Mouse (Mus musculus) CH12.LX (cell line): ENCODE measurements around the gene Slc15a2. TPM values are rescaled to one million over a fixed set of nuclear protein-coding genes. Genes with fewer than 3 reads are reported as not detected.
A peak's percentile ranks its signal among the peaks of the same experiment; 100 is the strongest.

Experiments
- DNase-seq: peaks from one replicate; pipeline ENCODE4 v3.0.0-alpha.2; 2013; ENCODE audit errors: extremely low read depth
- H3K27ac ChIP-seq: 2 replicates; pipeline ENCODE4 v1.5.1; 2012; ENCODE audit warnings: low read depth, mild to moderate bottlenecking, control low read depth, moderate library complexity; ENCODE audit not compliant: insufficient read depth
- H3K27me3 ChIP-seq: replicated peaks from 2 replicates; pipeline ENCODE3; 2012; ENCODE audit warnings: inconsistent platforms
- H3K36me3 ChIP-seq, 2 experiments: replicated peaks in 1 of 2; 2 replicates each; pipeline versions ENCODE3 to v1.6.1; 2012; ENCODE audit warnings: inconsistent platforms in 1 of 2, low read length in 1 of 2, mild to moderate bottlenecking in 1 of 2, mixed read lengths in 1 of 2, moderate library complexity in 1 of 2; ENCODE audit not compliant: control insufficient read depth in 1 of 2, insufficient read depth in 1 of 2
- H3K4me1 ChIP-seq, 2 experiments: 2 replicates each; pipeline ENCODE4 v1.6.1; 2012; ENCODE audit warnings: inconsistent platforms in 1 of 2, moderate library complexity in 1 of 2; ENCODE audit not compliant: insufficient read depth in 2 of 2, control insufficient read depth in 1 of 2
- H3K4me2 ChIP-seq: 2 replicates; pipeline ENCODE4 v1.6.1; 2012; ENCODE audit warnings: low read depth, mild to moderate bottlenecking, control low read depth; ENCODE audit not compliant: poor library complexity, insufficient read depth, severe bottlenecking
- H3K4me3 ChIP-seq, 3 experiments: fragments of 150-350 bp in 1 of 3; sonication (generic) in 1 of 3; replicated peaks in 1 of 3; 2 replicates each; pipeline versions ENCODE3 to v1.5.1; 2011 to 2012; ENCODE audit warnings: low read depth in 2 of 3, low read length in 2 of 3, mild to moderate bottlenecking in 2 of 3, moderate library complexity in 2 of 3, control low read depth in 1 of 3, improper control_type of control experiment in 1 of 3, inconsistent platforms in 1 of 3, mixed read lengths in 1 of 3; ENCODE audit not compliant: poor library complexity in 1 of 3
- H3K79me2 ChIP-seq: replicated peaks from 2 replicates; pipeline ENCODE4 v1.6.1; 2012; ENCODE audit warnings: mild to moderate bottlenecking, moderate library complexity; ENCODE audit not compliant: control insufficient read depth, poor library complexity, insufficient read depth, severe bottlenecking; ENCODE audit errors: extremely low read depth
- H3K9ac ChIP-seq: 2 replicates; pipeline ENCODE4 v1.6.1; 2012; ENCODE audit warnings: low read depth, mild to moderate bottlenecking, control low read depth, moderate library complexity; ENCODE audit not compliant: insufficient read depth
- H3K9me3 ChIP-seq: replicated peaks from 2 replicates; pipeline ENCODE3; 2012; ENCODE audit warnings: low read length, inconsistent platforms, mixed read lengths
- BHLHE40 ChIP-seq: IDR thresholded peaks from 2 replicates; pipeline ENCODE4 v1.6.1; 2011; ENCODE audit warnings: mild to moderate bottlenecking, low read depth, low read length, improper control_type of control experiment
- CHD2 ChIP-seq: IDR thresholded peaks from 2 replicates; pipeline ENCODE4 v1.6.1; 2011; ENCODE audit warnings: low read length, improper control_type of control experiment
- CTCF ChIP-seq, 2 experiments: IDR thresholded peaks in 1 of 2; conservative IDR thresholded peaks in 1 of 2; 2 replicates each; pipeline ENCODE4 v1.5.1; 2011 to 2012; ENCODE audit warnings: low read depth in 2 of 2, low read length in 2 of 2, improper control_type of control experiment in 1 of 2, inconsistent platforms in 1 of 2, mild to moderate bottlenecking in 1 of 2, moderate library complexity in 1 of 2
- E2F4 ChIP-seq: IDR thresholded peaks from 2 replicates; pipeline ENCODE4 v1.6.1; 2011; ENCODE audit warnings: low read depth, low read length, improper control_type of control experiment; ENCODE audit not compliant: insufficient replicate concordance
- EP300 ChIP-seq: IDR thresholded peaks from 2 replicates; pipeline ENCODE4 v1.6.1; 2011; ENCODE audit warnings: low read length, improper control_type of control experiment
- ETS1 ChIP-seq: conservative IDR thresholded peaks from 2 replicates; pipeline ENCODE4 v1.6.1; 2012; ENCODE audit warnings: low read depth, mild to moderate bottlenecking, inconsistent platforms, low read length, improper control_type of control experiment, moderate library complexity
- HCFC1 ChIP-seq: IDR thresholded peaks from 2 replicates; pipeline ENCODE4 v1.6.1; 2012; ENCODE audit warnings: low read depth, mild to moderate bottlenecking, inconsistent platforms, low read length, improper control_type of control experiment
- IRF4 ChIP-seq: IDR thresholded peaks from 2 replicates; pipeline ENCODE4 v1.6.1; 2014; ENCODE audit warnings: low read depth, mild to moderate bottlenecking, inconsistent platforms, low read length, improper control_type of control experiment
- JUN ChIP-seq: IDR thresholded peaks from 2 replicates; pipeline ENCODE4 v1.6.1; 2011; ENCODE audit warnings: low read depth, mild to moderate bottlenecking, low read length, improper control_type of control experiment, moderate library complexity; ENCODE audit not compliant: insufficient read depth
- JUND ChIP-seq: conservative IDR thresholded peaks from 2 replicates; pipeline ENCODE4 v1.6.1; 2011; ENCODE audit warnings: low read depth, low read length, improper control_type of control experiment
- KAT2A ChIP-seq: IDR thresholded peaks from 2 replicates; pipeline ENCODE4 v1.6.1; 2012; ENCODE audit warnings: low read length, improper control_type of control experiment, inconsistent platforms; ENCODE audit not compliant: insufficient replicate concordance
- MAFK ChIP-seq: IDR thresholded peaks from 2 replicates; pipeline ENCODE4 v1.6.1; 2011; ENCODE audit warnings: low read length, improper control_type of control experiment; ENCODE audit not compliant: insufficient replicate concordance
- MAZ ChIP-seq: IDR thresholded peaks from 2 replicates; pipeline ENCODE4 v1.6.1; 2012; ENCODE audit warnings: low read depth, mild to moderate bottlenecking, inconsistent platforms, low read length, improper control_type of control experiment, moderate library complexity
- MEF2A ChIP-seq: IDR thresholded peaks from 2 replicates; pipeline ENCODE4 v1.6.1; 2014; ENCODE audit warnings: low read depth, mild to moderate bottlenecking, inconsistent platforms, low read length, improper control_type of control experiment, borderline replicate concordance
- POLR2A ChIP-seq: IDR thresholded peaks from 2 replicates; pipeline ENCODE4 v1.6.1; 2011; ENCODE audit warnings: low read depth, mild to moderate bottlenecking, improper control_type of control experiment, low read length
- POLR2AphosphoS2 ChIP-seq: IDR thresholded peaks from 2 replicates; pipeline ENCODE4 v1.6.1; 2011; ENCODE audit warnings: low read depth, low read length, improper control_type of control experiment
- RCOR1 ChIP-seq: conservative IDR thresholded peaks from 2 replicates; pipeline ENCODE4 v1.6.1; 2012; ENCODE audit warnings: low read depth, mild to moderate bottlenecking, inconsistent platforms, low read length, improper control_type of control experiment
- SIN3A ChIP-seq: IDR thresholded peaks from 2 replicates; pipeline ENCODE4 v1.6.1; 2012; ENCODE audit warnings: low read length, improper control_type of control experiment, inconsistent platforms
- TCF12 ChIP-seq: IDR thresholded peaks from 2 replicates; pipeline ENCODE4 v1.6.1; 2014; ENCODE audit warnings: low read depth, mild to moderate bottlenecking, inconsistent platforms, low read length, improper control_type of control experiment
- UBTF ChIP-seq: IDR thresholded peaks from 2 replicates; pipeline ENCODE4 v1.6.1; 2012; ENCODE audit warnings: low read depth, mild to moderate bottlenecking, inconsistent platforms, low read length, improper control_type of control experiment, moderate library complexity
- USF1 ChIP-seq: IDR thresholded peaks from 2 replicates; pipeline ENCODE4 v1.6.1; 2014; ENCODE audit warnings: low read depth, mild to moderate bottlenecking, inconsistent platforms, low read length, improper control_type of control experiment
- ZMIZ1 ChIP-seq: IDR thresholded peaks from 2 replicates; pipeline ENCODE4 v1.6.1; 2012; ENCODE audit warnings: low read depth, mild to moderate bottlenecking, inconsistent platforms, low read length, improper control_type of control experiment
- ZNF384 ChIP-seq: IDR thresholded peaks from 2 replicates; pipeline ENCODE4 v1.6.1; 2012; ENCODE audit warnings: low read depth, low read length, improper control_type of control experiment, inconsistent platforms
- dilution Hi-C: fragments of 300-500 bp; cut with MboI; formaldehyde crosslinking; loops from 2 replicates; pipeline ENCODE4 v1.14.3; 2020; ENCODE audit warnings: low sequenced_read_pairs; ENCODE audit not compliant: extremely low pct_unique_long_range_greater_than_20kb, extremely low pct_ligation_motif_present
- in situ Hi-C: fragments of 300-500 bp; cut with MboI; formaldehyde crosslinking; loops from 3 replicates; pipeline ENCODE4 v1.14.3; 2019; ENCODE audit warnings: low sequenced_read_pairs, low pct_ligation_motif_present, low pct_unique_long_range_greater_than_20kb, mixed read lengths
- polyA plus RNA-seq: library from polyadenylated mRNA; unstranded; fragments of >175 nt; gene quantifications from 2 replicates; pipeline ENCODE4 v1.2.1, GENCODE M21; 2012; ENCODE audit warnings: low read depth; ENCODE audit not compliant: insufficient read length
- total RNA-seq, 2 experiments: library from RNA; depleted of rRNA; stranded (reverse); fragments of 300-350 nt in 1 of 2; fragments of >200 nt in 1 of 2; gene quantifications; 2 replicates each; pipeline ENCODE4 v1.2.3; 2012 to 2014

The Slc15a2 gene
- total and polyA plus RNA-seq, 3 experiments, result 9.4 to 11.7 (median 11.4) TPM

DNA sequence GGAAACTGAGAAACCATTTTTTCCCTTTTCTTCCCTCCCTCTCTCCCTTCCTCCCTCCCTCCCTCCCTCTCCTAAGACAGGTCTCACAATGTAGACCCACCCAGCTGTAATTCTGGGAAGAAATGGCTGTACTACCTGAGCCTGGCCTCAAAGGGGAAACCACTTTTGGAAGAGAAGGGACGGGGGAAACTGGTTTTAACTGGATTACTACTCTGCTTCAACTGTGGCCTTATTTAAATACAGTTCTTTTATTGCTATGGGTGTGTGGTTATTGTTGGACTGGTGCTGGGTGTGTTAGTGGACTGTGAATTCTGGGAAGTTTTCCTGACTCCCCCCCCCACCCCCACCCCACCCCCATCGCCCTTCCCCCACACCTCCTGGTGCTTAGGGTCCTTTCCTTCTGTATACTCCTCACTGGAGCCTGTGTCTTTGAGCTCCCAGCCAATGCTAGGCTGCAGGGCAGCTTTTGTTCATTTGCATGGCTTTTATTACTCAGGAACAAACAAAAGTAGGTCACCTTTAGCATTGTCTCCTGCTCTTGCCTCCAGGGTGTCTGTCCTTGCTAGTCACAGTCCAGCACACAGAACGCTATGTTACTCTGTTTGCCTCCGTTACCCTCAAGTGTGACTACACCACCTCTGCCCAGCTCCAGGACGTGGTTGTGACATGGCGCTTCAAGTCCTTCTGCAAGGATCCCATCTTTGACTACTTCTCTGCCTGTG, 76.9 kb downstream of the Slc15a2 start:
- dilution Hi-C loops, result no loop called here
- TF ChIP-seq IRF4 (no peak), CHD2 (no peak), ZMIZ1 (no peak), KAT2A (no peak), RCOR1 (no peak), UBTF (no peak), ETS1 (no peak), POLR2AphosphoS2 (no peak), USF1 (no peak), CTCF (conservative IDR thresholded peaks at IDR 0.05 in 1 of 2, IDR thresholded peaks at IDR 0.05 in 1 of 2; ENCODE audit: low read depth in 2 of 2, low read length in 2 of 2) (no peak), E2F4 (no peak)
- TF ChIP-seq, all 38 proteins: peak for 0
- in situ Hi-C loops, result no loop called here
- no peak overlapping the region for H3K4me2 ChIP-seq
- no peak for DNase-seq
- H3K4me1 ChIP-seq, result peaks cover 24 to 65% of the 10 kb centered on the region in 2 experiments
- H3K27ac ChIP-seq, result no peak overlapping the region
- no peak overlapping the region for H3K9ac ChIP-seq
- no peaks in the 10 kb centered on the region for H3K79me2 ChIP-seq
- no peak overlapping the region for H3K4me3 ChIP-seq
- no peaks in the 10 kb centered on the region for H3K36me3 ChIP-seq
- peaks cover 2% of the 10 kb centered on the region for H3K27me3 ChIP-seq
- H3K9me3 ChIP-seq, result peaks cover 2% of the 10 kb centered on the region

GRCm38 (mm10) chr16:36700484-36700883, 84.3 kb downstream of the Slc15a2 start:
- no peak for DNase-seq
- in situ Hi-C loops, result no loop called here
- H3K9ac ChIP-seq, result no peak overlapping the region
- H3K4me3 ChIP-seq, result no peak overlapping the region
- no peaks in the 10 kb centered on the region for H3K27me3 ChIP-seq
- dilution Hi-C loops, result no loop called here
- TF ChIP-seq JUND (peak; percentile 33; the same call in 1 of the 2 replicates), MEF2A (peak; percentile 49; the same call in 1 of the 2 replicates), UBTF (no peak), MAZ (0 out of 2 replicates have a peak, but pooled peaks have one; percentile 49), BHLHE40 (peak; percentile 76), HCFC1 (no peak), SIN3A (no peak), E2F4 (0 out of 2 replicates have a peak, but pooled peaks have one; percentile 8), POLR2A (no peak), ETS1 (peak; percentile 66; the same call in 1 of the 2 replicates), JUN (0 out of 2 replicates have a peak, but pooled peaks have one; percentile 15), CHD2 (peak; percentile 49; the same call in 1 of the 2 replicates), MAFK (0 out of 2 replicates have a peak, but pooled peaks have one; percentile 21), IRF4 (peak; percentile 58; the same call in 1 of the 2 replicates), EP300 (peak; percentile 49; the same call in 1 of the 2 replicates), ZNF384 (peak; percentile 73), TCF12 (0 out of 2 replicates have a peak, but pooled peaks have one; percentile 14)
- peak overlapping the region; percentile 17 for H3K4me2 ChIP-seq
- H3K9me3 ChIP-seq, result peaks cover 4% of the 10 kb centered on the region
- H3K27ac ChIP-seq, result no peak overlapping the region
- no peaks in the 10 kb centered on the region for H3K79me2 ChIP-seq
- H3K4me1 ChIP-seq, result peaks cover 30 to 89% of the 10 kb centered on the region in 2 experiments
- H3K36me3 ChIP-seq, result no peaks in the 10 kb centered on the region
